Mouse (Mus musculus) lung, postnatal 0 days (tissue): ENCODE data around the gene Pvr. TPM values are rescaled to one million over a fixed set of nuclear protein-coding genes. Genes with fewer than 3 reads are reported as not detected.
A peak's percentile ranks its signal among the peaks of the same experiment; 100 is the strongest.

Source experiments
- ATAC-seq: fragments of 200-750 bp; cut with Nextera tagmentation; 2 replicates; pipeline ENCODE4 v1.8.0; 2017; ENCODE audit warnings: moderate library complexity
- DNase-seq: peaks from one replicate; pipeline ENCODE4 v3.0.0-alpha.2; 2016; ENCODE audit warnings: low spot score
- H3K27ac ChIP-seq: fragments of 300-500 bp; sonication (generic); 2 replicates; pipeline ENCODE4 v1.5.1; 2014; ENCODE audit warnings: antibody characterized with exemption, mild to moderate bottlenecking, low read length, mixed read lengths
- H3K27me3 ChIP-seq: fragments of 300-500 bp; sonication (generic); replicated peaks from 2 replicates; pipeline ENCODE4 v1.6.1; 2014; ENCODE audit warnings: low read length, mixed read lengths; ENCODE audit not compliant: insufficient read depth
- H3K36me3 ChIP-seq: fragments of 300-500 bp; sonication (generic); 2 replicates; pipeline ENCODE4 v1.6.1; 2014; ENCODE audit warnings: low read length, mixed read lengths; ENCODE audit not compliant: insufficient read depth
- H3K4me1 ChIP-seq: fragments of 300-500 bp; sonication (generic); 2 replicates; pipeline ENCODE4 v1.6.1; 2014; ENCODE audit warnings: antibody characterized with exemption, low read depth, low read length, mixed read lengths; ENCODE audit not compliant: insufficient read depth
- H3K4me2 ChIP-seq: fragments of 300-500 bp; sonication (generic); replicated peaks from 2 replicates; pipeline ENCODE4 v1.6.1; 2014; ENCODE audit warnings: low read depth, mild to moderate bottlenecking, low read length, moderate library complexity, mixed read lengths
- H3K4me3 ChIP-seq: fragments of 300-500 bp; sonication (generic); 2 replicates; pipeline ENCODE4 v1.5.1; 2014; ENCODE audit warnings: low read depth, low read length
- H3K9ac ChIP-seq: fragments of 300-500 bp; sonication (generic); replicated peaks from 2 replicates; pipeline ENCODE4 v1.6.1; 2014; ENCODE audit warnings: low read depth, mild to moderate bottlenecking
- H3K9me3 ChIP-seq: fragments of 300-500 bp; sonication (generic); 2 replicates; pipeline ENCODE4 v1.6.1; 2016; ENCODE audit warnings: low read length, mixed read lengths
- CTCF ChIP-seq: IDR thresholded peaks from 2 replicates; pipeline ENCODE4 v1.5.1; 2016; ENCODE audit warnings: antibody characterized with exemption, mild to moderate bottlenecking
- EP300 ChIP-seq: IDR thresholded peaks from 2 replicates; pipeline ENCODE4 v1.6.1; 2016; ENCODE audit warnings: antibody characterized with exemption, mild to moderate bottlenecking, control low read depth
- WGBS: fragments of 180-500 bp; shearing (Covaris S2); extraction: QIAGEN DNeasy Blood & Tissue Kit; methylation state at CpG from one replicate; pipeline ENCODE4 v1.1.7; 2014; 5-methylcytosine and 5-hydroxymethylcytosine counted together
- polyA plus RNA-seq: library from polyadenylated mRNA; unstranded; fragments of >200 nt; fragmentation: Nextera tagmentation; extraction: Ambion mirVana; gene quantifications from 2 replicates; pipeline ENCODE4 v1.2.1, GENCODE M21; 2015

The Pvr gene
- 20.8 and 24.3 TPM in 2 replicates for polyA plus RNA-seq

- Histone ChIP-seq H3K4me1 (no peaks in the 10 kb centered on the region), H3K9me3 (no peaks in the 10 kb centered on the region), H3K4me2 (peak within 1 kb of the TSS; percentile 83), H3K27me3 (no peaks in the 10 kb centered on the region), H3K27ac (peak within 1 kb of the TSS; percentile 94), H3K4me3 (peak within 1 kb of the TSS; percentile 88), H3K9ac (peak within 1 kb of the TSS; percentile 89), H3K36me3 (peaks cover 7% of the 10 kb centered on the region; the same call in 1 of the 2 replicates)
- ATAC-seq (peak; percentile 93), DNase-seq (peak; percentile 95)
- WGBS, result under 1% methylated on average over 49 of the region's 60 CpGs
- TF ChIP-seq EP300 (no peak), CTCF (peak; percentile 58)
Observed at GRCm38 (mm10) chr7:19920506-19921261, at the start of gene Pvr. Pvr (minus strand) TSS chr7:19921160.

- 93% methylated on average over 8 of the region's 8 CpGs for WGBS
- no peak for ATAC-seq
- DNase-seq, result no peak
- H3K9ac ChIP-seq, result no peak overlapping the region
- no peaks in the 10 kb centered on the region for H3K36me3 ChIP-seq
- H3K4me3 ChIP-seq, result no peak overlapping the region
- TF ChIP-seq EP300, result no peak
- no peak for TF ChIP-seq CTCF
- H3K27ac ChIP-seq, result no peak overlapping the region
- H3K4me1 ChIP-seq, result no peaks in the 10 kb centered on the region
- H3K9me3 ChIP-seq, result 0 out of 2 replicates have a peak, but pooled peaks cover 3% of the 10 kb centered on the region
- H3K4me2 ChIP-seq, result no peak overlapping the region
- no peaks in the 10 kb centered on the region for H3K27me3 ChIP-seq
Observed at GRCm38 (mm10) chr7:19970196-19970595, 49.2 kb upstream of the Pvr start.

GRCm38 (mm10) chr7:19969541-19970090 lies 48.7 kb upstream of the Pvr start:
- Histone ChIP-seq H3K27me3 (no peaks in the 10 kb centered on the region), H3K4me3 (no peak overlapping the region), H3K9me3 (0 out of 2 replicates have a peak, but pooled peaks cover 3% of the 10 kb centered on the region), H3K4me1 (no peaks in the 10 kb centered on the region), H3K9ac (no peak overlapping the region), H3K4me2 (no peak overlapping the region), H3K27ac (no peak overlapping the region), H3K36me3 (no peaks in the 10 kb centered on the region)
- DNase-seq (no peak), ATAC-seq (no peak)
- 97% methylated on average over 4 of the region's 4 CpGs for WGBS
- no peak for TF ChIP-seq EP300
- TF ChIP-seq CTCF, result 0 out of 2 replicates have a peak, but pooled peaks have one; percentile 1

- no peaks in the 10 kb centered on the region for H3K36me3 ChIP-seq
- no peak for ATAC-seq
- TF ChIP-seq CTCF (no peak), EP300 (no peak)
- H3K4me1 ChIP-seq, result no peaks in the 10 kb centered on the region
- no peak overlapping the region for H3K4me3 ChIP-seq
- no peak for DNase-seq
- 73% methylated on average over 3 of the region's 3 CpGs for WGBS
- H3K9ac ChIP-seq, result no peak overlapping the region
- no peak overlapping the region for H3K27ac ChIP-seq
- H3K4me2 ChIP-seq, result no peak overlapping the region
- H3K27me3 ChIP-seq, result no peaks in the 10 kb centered on the region
- 0 out of 2 replicates have a peak, but pooled peaks cover 3% of the 10 kb centered on the region for H3K9me3 ChIP-seq
Observed at GRCm38 (mm10) chr7:19969106-19969505, 48.1 kb upstream of the Pvr start.

- Histone ChIP-seq H3K4me3 (no peak within 1 kb of the TSS), H3K9me3 (0 out of 2 replicates have a peak, but pooled peaks cover 3% of the 10 kb centered on the region), H3K4me1 (no peaks in the 10 kb centered on the region), H3K27me3 (no peaks in the 10 kb centered on the region), H3K36me3 (no peaks in the 10 kb centered on the region), H3K27ac (no peak within 1 kb of the TSS), H3K9ac (no peak within 1 kb of the TSS), H3K4me2 (no peak within 1 kb of the TSS)
- ATAC-seq (no peak), DNase-seq (no peak)
- no peak for TF ChIP-seq EP300
- no peak for TF ChIP-seq CTCF
- 71% methylated on average over 7 of the region's 7 CpGs for WGBS
Observed at GRCm38 (mm10) chr7:19964985-19965579, 44.1 kb upstream of the Pvr start, which contains the start of gene Ceacam20. Ceacam20 (plus strand) TSS chr7:19965412.

- H3K9me3 ChIP-seq, result no peaks in the 10 kb centered on the region
- DNase-seq, result no peak
- TF ChIP-seq EP300 (no peak), CTCF (no peak)
- no peaks in the 10 kb centered on the region for H3K36me3 ChIP-seq
- no peak overlapping the region for H3K4me3 ChIP-seq
- H3K4me1 ChIP-seq, result no peaks in the 10 kb centered on the region
- H3K27me3 ChIP-seq, result no peaks in the 10 kb centered on the region
- ATAC-seq, result no peak
- no peak overlapping the region for H3K27ac ChIP-seq
- WGBS, result 57% methylated on average over 1 of the region's 1 CpGs
- no peak overlapping the region for H3K9ac ChIP-seq
- no peak overlapping the region for H3K4me2 ChIP-seq
Observed at GRCm38 (mm10) chr7:19962423-19962822, 41.5 kb upstream of the Pvr start.
